Mouse (Mus musculus) neural tube, embryonic 13.5 days (tissue): ENCODE data around the gene Eid3. TPM values are rescaled to one million over a fixed set of nuclear protein-coding genes. Genes with fewer than 3 reads are reported as not detected.

ENCODE experiments used
- ATAC-seq: fragments of 200-750 bp; cut with Nextera tagmentation; 2 replicates; pipeline ENCODE4 v1.8.0; 2017; ENCODE audit warnings: low read depth, mild to moderate bottlenecking, moderate TSS enrichment, moderate library complexity
- H3K27ac ChIP-seq: fragments of 300-500 bp; sonication (generic); replicated peaks from 2 replicates; pipeline ENCODE4 v1.5.1; 2015; ENCODE audit warnings: moderate library complexity, mild to moderate bottlenecking, inconsistent platforms
- H3K27me3 ChIP-seq: fragments of 300-500 bp; sonication (generic); 2 replicates; pipeline ENCODE4 v1.6.1; 2015; ENCODE audit warnings: mild to moderate bottlenecking, inconsistent platforms
- H3K36me3 ChIP-seq: fragments of 300-500 bp; sonication (generic); 2 replicates; pipeline ENCODE4 v1.6.1; 2015; ENCODE audit warnings: mild to moderate bottlenecking, inconsistent platforms
- H3K4me1 ChIP-seq: fragments of 300-500 bp; sonication (generic); replicated peaks from 2 replicates; pipeline ENCODE4 v1.6.1; 2015; ENCODE audit warnings: inconsistent platforms
- H3K4me2 ChIP-seq: fragments of 300-500 bp; sonication (generic); 2 replicates; pipeline ENCODE4 v1.6.1; 2015; ENCODE audit warnings: inconsistent platforms, mild to moderate bottlenecking, moderate library complexity
- H3K4me3 ChIP-seq: fragments of 300-500 bp; sonication (generic); 2 replicates; pipeline ENCODE4 v1.5.1; 2015; ENCODE audit warnings: mild to moderate bottlenecking, inconsistent platforms
- H3K9ac ChIP-seq: fragments of 300-500 bp; sonication (generic); 2 replicates; pipeline ENCODE4 v1.6.1; 2015; ENCODE audit warnings: moderate library complexity, mild to moderate bottlenecking, inconsistent platforms
- H3K9me3 ChIP-seq: fragments of 300-500 bp; sonication (generic); 2 replicates; pipeline ENCODE4 v1.6.1; 2016; ENCODE audit warnings: inconsistent platforms
- WGBS: fragments of 180-500 bp; shearing (Covaris S2); methylation state at CpG from one replicate; pipeline ENCODE4 v1.1.7; 2015; 5-methylcytosine and 5-hydroxymethylcytosine counted together
- polyA plus RNA-seq: library from polyadenylated mRNA; unstranded; fragments of >200 nt; fragmentation: Nextera tagmentation; extraction: Ambion mirVana; gene quantifications from 2 replicates; pipeline ENCODE4 v1.2.1, GENCODE M21; 2015

The Eid3 gene
- 0.24 TPM in 1 of 2 replicates, not detected in the other for polyA plus RNA-seq

DNA sequence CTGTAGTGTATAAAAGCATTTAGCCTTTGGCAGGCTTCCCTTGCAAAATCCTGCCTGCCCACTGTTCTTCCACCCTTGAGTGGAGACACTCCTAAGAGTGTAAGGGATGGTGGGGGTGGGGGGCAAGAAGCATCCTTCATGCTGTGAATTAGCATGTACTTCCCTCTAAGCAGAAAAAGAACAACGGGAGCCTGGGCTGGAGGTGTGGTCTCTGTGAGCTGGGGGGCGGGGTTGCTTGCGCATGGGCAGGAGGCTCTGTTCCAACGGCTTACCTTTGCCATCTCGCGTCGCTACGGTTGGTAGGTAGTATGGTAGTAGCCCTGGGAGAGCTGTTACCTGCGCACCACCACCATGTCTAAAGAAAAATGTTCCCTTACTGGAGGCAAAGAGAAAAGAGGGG is at the start of gene Eid3:
Gene Eid3, plus strand, starts transcription at position 271 of the 400 bp plus-strand sequence.
- Histone ChIP-seq H3K27me3 (no peaks in the 10 kb centered on the region), H3K27ac (no peak within 1 kb of the TSS), H3K36me3 (peaks cover 27% of the 10 kb centered on the region), H3K9ac (no peak within 1 kb of the TSS), H3K4me3 (no peak within 1 kb of the TSS), H3K4me1 (peaks cover 42% of the 10 kb centered on the region), H3K9me3 (no peaks in the 10 kb centered on the region), H3K4me2 (no peak within 1 kb of the TSS)
- 71% methylated on average over 9 of the region's 9 CpGs for WGBS
- ATAC-seq, result peak; percentile 36; the same call in 1 of the 2 replicates

- Histone ChIP-seq H3K36me3 (no peaks in the 10 kb centered on the region), H3K27ac (no peak overlapping the region), H3K9me3 (no peaks in the 10 kb centered on the region), H3K9ac (no peak overlapping the region), H3K27me3 (no peaks in the 10 kb centered on the region), H3K4me1 (0 out of 2 replicates have a peak, but pooled peaks cover 10% of the 10 kb centered on the region), H3K4me2 (no peak overlapping the region), H3K4me3 (no peak overlapping the region)
- 47% methylated on average over 3 of the region's 3 CpGs for WGBS
- ATAC-seq, result no peak
Observed at GRCm38 (mm10) chr10:82817514-82817913, 48.9 kb upstream of the Eid3 start.

DNA sequence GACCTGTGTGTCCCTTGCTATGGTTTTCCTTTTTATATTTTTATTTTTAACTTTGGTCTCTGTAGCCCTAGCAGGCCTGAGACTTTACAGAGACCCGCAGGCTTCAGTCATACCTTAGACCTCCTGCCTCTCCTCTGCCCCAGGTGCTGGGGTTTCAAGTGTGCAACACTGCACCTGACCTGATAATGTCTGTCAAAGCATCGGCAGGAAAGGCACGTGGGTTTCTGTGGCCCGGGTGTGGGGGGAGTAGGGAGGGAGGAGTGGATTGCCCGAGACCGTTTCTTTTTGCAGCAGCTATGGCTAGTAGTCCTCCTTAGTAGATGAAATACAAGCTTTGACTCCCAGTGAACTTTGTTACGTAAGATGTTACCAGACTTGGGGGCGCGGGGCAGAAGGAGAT is 48.5 kb upstream of the Eid3 start:
- 57% methylated on average over 9 of the region's 9 CpGs for WGBS
- H3K36me3 ChIP-seq, result no peaks in the 10 kb centered on the region
- H3K4me1 ChIP-seq, result 0 out of 2 replicates have a peak, but pooled peaks cover 10% of the 10 kb centered on the region
- H3K9me3 ChIP-seq, result no peaks in the 10 kb centered on the region
- H3K4me2 ChIP-seq, result no peak overlapping the region
- no peaks in the 10 kb centered on the region for H3K27me3 ChIP-seq
- no peak overlapping the region for H3K27ac ChIP-seq
- H3K9ac ChIP-seq, result no peak overlapping the region
- no peak overlapping the region for H3K4me3 ChIP-seq
- ATAC-seq, result no peak

DNA sequence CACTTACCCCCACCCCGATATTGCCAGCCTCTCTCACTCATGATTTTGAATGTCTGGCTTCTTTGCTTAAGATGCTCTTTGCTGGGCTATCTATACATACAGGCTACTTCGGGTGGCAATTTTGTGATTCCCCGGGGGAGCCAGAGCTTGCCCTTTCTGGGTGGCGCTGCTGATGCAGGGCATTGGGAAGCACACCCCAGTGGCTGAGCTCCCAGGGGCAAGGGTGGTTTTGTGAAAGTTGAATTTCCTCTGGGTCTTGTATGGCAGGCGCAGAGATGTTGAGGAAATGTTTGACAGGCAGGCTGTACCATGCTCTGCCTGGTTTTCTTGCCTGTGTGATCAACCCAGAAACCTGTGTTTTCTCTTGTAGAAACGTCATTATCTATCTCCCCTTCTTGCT is 47.8 kb upstream of the Eid3 start:
- no peaks in the 10 kb centered on the region for H3K27me3 ChIP-seq
- H3K27ac ChIP-seq, result no peak overlapping the region
- no peak overlapping the region for H3K9ac ChIP-seq
- ATAC-seq, result no peak
- H3K9me3 ChIP-seq, result no peaks in the 10 kb centered on the region
- no peak overlapping the region for H3K4me2 ChIP-seq
- H3K4me3 ChIP-seq, result no peak overlapping the region
- 0 out of 2 replicates have a peak, but pooled peaks cover 10% of the 10 kb centered on the region for H3K4me1 ChIP-seq
- H3K36me3 ChIP-seq, result no peaks in the 10 kb centered on the region
- 84% methylated on average over 6 of the region's 6 CpGs for WGBS

DNA sequence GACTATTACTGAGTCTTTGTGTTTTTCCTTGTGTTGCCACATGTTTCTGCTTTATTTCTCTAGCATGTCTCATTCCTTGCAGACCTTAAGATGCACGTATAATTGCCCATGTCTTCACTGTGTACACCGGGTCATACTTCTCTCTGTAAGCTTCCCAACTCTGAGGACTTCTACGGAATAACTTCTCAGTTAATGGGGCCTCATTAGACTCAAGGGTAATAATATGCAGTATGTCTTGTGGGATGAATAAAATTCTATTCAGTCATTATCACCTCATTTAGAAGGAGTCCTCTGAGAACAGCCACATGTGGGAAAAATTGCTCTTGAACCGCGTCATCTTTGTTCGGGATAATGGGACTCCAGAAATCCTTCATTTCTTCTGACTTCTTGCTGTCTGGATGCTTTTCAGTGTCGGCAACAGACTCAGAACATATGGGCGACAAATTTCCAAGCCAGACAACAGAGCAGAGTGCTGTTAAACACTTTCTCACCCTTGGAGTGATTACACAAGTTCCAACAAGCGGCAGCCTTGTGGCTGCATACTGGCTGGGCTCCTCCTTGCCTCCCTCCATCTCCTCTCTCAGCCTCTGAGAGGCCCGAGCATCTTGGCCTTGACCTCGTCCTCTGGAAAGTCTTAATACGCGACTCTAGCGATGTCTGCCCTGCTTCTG is 43.2 kb upstream of the Eid3 start:
- H3K4me3 ChIP-seq, result no peak overlapping the region
- no peaks in the 10 kb centered on the region for H3K36me3 ChIP-seq
- no peaks in the 10 kb centered on the region for H3K9me3 ChIP-seq
- no peak overlapping the region for H3K27ac ChIP-seq
- 69% methylated on average over 14 of the region's 14 CpGs for WGBS
- ATAC-seq, result no peak
- H3K4me2 ChIP-seq, result no peak overlapping the region
- no peaks in the 10 kb centered on the region for H3K27me3 ChIP-seq
- H3K4me1 ChIP-seq, result peaks cover 8% of the 10 kb centered on the region; the same call in 1 of the 2 replicates
- no peak overlapping the region for H3K9ac ChIP-seq

DNA sequence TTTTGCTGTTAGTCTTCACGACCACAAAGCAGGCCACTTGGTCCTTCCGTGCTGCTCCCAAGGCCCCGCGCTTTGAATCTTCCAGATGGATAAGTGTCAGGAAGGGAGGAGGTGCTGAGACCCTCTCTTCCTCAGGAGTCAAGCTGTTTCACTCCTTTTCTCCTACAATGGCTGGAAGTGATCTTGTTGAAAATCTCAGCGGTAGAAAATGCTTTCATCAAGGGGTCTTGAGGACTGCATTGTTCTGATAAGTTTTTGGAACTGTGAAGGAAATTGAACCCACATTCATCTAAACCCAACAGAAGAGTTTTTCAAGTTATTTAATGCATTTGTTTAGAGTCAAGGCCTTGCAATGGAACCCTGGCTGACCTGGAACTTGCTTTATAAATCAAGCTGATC is 42.6 kb upstream of the Eid3 start:
- Histone ChIP-seq H3K36me3 (no peaks in the 10 kb centered on the region), H3K27ac (no peak overlapping the region), H3K4me1 (peaks cover 8% of the 10 kb centered on the region; the same call in 1 of the 2 replicates), H3K9me3 (no peaks in the 10 kb centered on the region), H3K4me3 (no peak overlapping the region), H3K27me3 (no peaks in the 10 kb centered on the region), H3K9ac (no peak overlapping the region), H3K4me2 (no peak overlapping the region)
- 73% methylated on average over 5 of the region's 5 CpGs for WGBS
- ATAC-seq, result no peak

- no peaks in the 10 kb centered on the region for H3K9me3 ChIP-seq
- ATAC-seq, result no peak
- no peaks in the 10 kb centered on the region for H3K27me3 ChIP-seq
- no peaks in the 10 kb centered on the region for H3K36me3 ChIP-seq
- no peak overlapping the region for H3K4me2 ChIP-seq
- WGBS, result 78% methylated on average over 10 of the region's 10 CpGs
- H3K27ac ChIP-seq, result no peak overlapping the region
- H3K4me1 ChIP-seq, result peaks cover 8% of the 10 kb centered on the region; the same call in 1 of the 2 replicates
- H3K9ac ChIP-seq, result no peak overlapping the region
- H3K4me3 ChIP-seq, result no peak overlapping the region
Observed at GRCm38 (mm10) chr10:82824541-82824940, 41.9 kb upstream of the Eid3 start.

- no peak overlapping the region for H3K4me3 ChIP-seq
- H3K27ac ChIP-seq, result no peak overlapping the region
- H3K4me2 ChIP-seq, result no peak overlapping the region
- peaks cover 8% of the 10 kb centered on the region; the same call in 1 of the 2 replicates for H3K4me1 ChIP-seq
- ATAC-seq, result peak; percentile 56; the same call in 1 of the 2 replicates
- H3K9ac ChIP-seq, result no peak overlapping the region
- H3K36me3 ChIP-seq, result no peaks in the 10 kb centered on the region
- 37% methylated on average over 6 of the region's 6 CpGs for WGBS
- H3K9me3 ChIP-seq, result no peaks in the 10 kb centered on the region
- H3K27me3 ChIP-seq, result no peaks in the 10 kb centered on the region
Observed at GRCm38 (mm10) chr10:82826516-82826915, 39.9 kb upstream of the Eid3 start.

DNA sequence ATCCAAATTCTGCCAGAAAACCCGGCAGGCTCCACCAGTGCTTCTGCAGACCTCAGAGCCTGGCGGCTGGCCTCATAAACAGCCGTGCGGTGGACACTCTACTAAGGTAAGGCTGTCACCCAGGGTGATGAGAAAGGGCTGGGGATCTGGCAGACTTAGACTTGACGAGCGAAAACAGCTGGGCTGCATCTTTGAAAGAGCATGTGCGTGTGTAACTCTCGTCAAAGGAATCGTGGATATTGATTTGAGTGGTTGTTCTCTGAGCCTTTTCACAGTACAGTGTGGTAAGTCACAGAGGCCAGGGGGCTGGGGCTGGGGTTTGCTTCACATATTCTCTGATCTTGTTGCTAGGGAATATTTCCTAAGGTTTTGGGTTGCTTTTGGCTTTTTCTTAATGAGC is 32.5 kb upstream of the Eid3 start, which contains the start of gene Txnrd1:
Gene Txnrd1, plus strand, starts transcription at position 26 of the 400 bp plus-strand sequence.
- Histone ChIP-seq H3K9me3 (0 out of 2 replicates have a peak, but pooled peaks cover 3% of the 10 kb centered on the region), H3K9ac (no peak within 1 kb of the TSS), H3K27me3 (no peaks in the 10 kb centered on the region), H3K27ac (no peak within 1 kb of the TSS), H3K4me1 (no peaks in the 10 kb centered on the region), H3K4me3 (no peak within 1 kb of the TSS), H3K36me3 (no peaks in the 10 kb centered on the region), H3K4me2 (no peak within 1 kb of the TSS)
- no peak for ATAC-seq
- WGBS, result 73% methylated on average over 9 of the region's 9 CpGs

- Histone ChIP-seq H3K27me3 (no peaks in the 10 kb centered on the region), H3K36me3 (no peaks in the 10 kb centered on the region), H3K9ac (no peak overlapping the region), H3K4me2 (no peak overlapping the region), H3K4me1 (no peaks in the 10 kb centered on the region), H3K4me3 (no peak overlapping the region), H3K9me3 (0 out of 2 replicates have a peak, but pooled peaks cover 3% of the 10 kb centered on the region), H3K27ac (no peak overlapping the region)
- no peak for ATAC-seq
- WGBS, result 90% methylated on average over 3 of the region's 3 CpGs
Observed at GRCm38 (mm10) chr10:82835898-82836297, 30.5 kb upstream of the Eid3 start.

- H3K4me2 ChIP-seq, result no peak overlapping the region
- H3K9ac ChIP-seq, result no peak overlapping the region
- no peak overlapping the region for H3K27ac ChIP-seq
- no peak overlapping the region for H3K4me3 ChIP-seq
- H3K4me1 ChIP-seq, result no peaks in the 10 kb centered on the region
- H3K36me3 ChIP-seq, result no peaks in the 10 kb centered on the region
- no peak for ATAC-seq
- no peaks in the 10 kb centered on the region for H3K9me3 ChIP-seq
- 87% methylated on average over 7 of the region's 7 CpGs for WGBS
- no peaks in the 10 kb centered on the region for H3K27me3 ChIP-seq
Observed at GRCm38 (mm10) chr10:82838390-82838789, 28.0 kb upstream of the Eid3 start.

DNA sequence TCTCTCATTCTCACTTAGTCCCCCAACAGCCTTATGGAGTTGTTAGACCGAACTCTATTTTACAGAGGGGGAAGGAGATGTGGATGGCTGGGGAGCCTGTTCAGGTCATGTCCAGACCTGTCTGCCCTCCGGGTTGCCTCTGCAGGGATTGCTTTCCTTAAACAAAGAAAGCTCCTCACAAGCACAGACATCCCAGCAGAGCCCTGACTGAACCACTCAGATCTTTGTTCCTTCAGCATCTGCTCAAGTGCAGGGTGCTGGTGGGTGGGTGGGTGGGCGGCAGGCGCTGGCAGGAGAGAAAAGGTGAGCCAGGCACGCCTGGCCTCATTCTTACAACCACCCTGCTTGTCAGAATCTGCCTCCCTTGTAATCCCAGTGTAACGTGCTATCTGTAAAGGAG is 22.3 kb upstream of the Eid3 start:
- Histone ChIP-seq H3K4me3 (no peak overlapping the region), H3K27ac (no peak overlapping the region), H3K4me1 (no peaks in the 10 kb centered on the region), H3K9me3 (no peaks in the 10 kb centered on the region), H3K27me3 (no peaks in the 10 kb centered on the region), H3K4me2 (no peak overlapping the region), H3K36me3 (no peaks in the 10 kb centered on the region), H3K9ac (no peak overlapping the region)
- WGBS, result 72% methylated on average over 6 of the region's 6 CpGs
- ATAC-seq, result no peak

DNA sequence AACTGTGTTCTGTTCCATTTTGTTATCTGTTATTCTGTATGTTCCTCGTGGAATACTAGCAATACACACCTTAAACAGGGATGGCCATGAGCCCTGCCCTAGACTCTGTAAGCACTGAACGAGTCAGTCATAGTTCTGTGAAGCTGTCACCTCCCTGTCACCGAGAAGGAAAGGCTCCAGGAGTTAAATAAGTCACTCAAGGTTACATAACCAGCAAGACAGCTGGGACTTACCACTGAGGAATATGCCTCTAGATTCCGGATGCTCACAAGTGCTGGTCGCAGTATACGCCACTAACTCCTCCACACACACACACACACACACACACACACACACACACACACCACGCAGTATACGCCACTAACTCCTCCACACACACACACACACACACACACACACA is 21.7 kb upstream of the Eid3 start:
- Histone ChIP-seq H3K4me1 (0 out of 2 replicates have a peak, but pooled peaks cover under 1% of the 10 kb centered on the region), H3K4me2 (no peak overlapping the region), H3K27me3 (no peaks in the 10 kb centered on the region), H3K36me3 (no peaks in the 10 kb centered on the region), H3K9ac (no peak overlapping the region), H3K9me3 (no peaks in the 10 kb centered on the region), H3K27ac (no peak overlapping the region), H3K4me3 (no peak overlapping the region)
- no peak for ATAC-seq
- 89% methylated on average over 6 of the region's 8 CpGs for WGBS
